ENCODE assay signal across 8 mouse cellular contexts in the genomic region with DNA sequence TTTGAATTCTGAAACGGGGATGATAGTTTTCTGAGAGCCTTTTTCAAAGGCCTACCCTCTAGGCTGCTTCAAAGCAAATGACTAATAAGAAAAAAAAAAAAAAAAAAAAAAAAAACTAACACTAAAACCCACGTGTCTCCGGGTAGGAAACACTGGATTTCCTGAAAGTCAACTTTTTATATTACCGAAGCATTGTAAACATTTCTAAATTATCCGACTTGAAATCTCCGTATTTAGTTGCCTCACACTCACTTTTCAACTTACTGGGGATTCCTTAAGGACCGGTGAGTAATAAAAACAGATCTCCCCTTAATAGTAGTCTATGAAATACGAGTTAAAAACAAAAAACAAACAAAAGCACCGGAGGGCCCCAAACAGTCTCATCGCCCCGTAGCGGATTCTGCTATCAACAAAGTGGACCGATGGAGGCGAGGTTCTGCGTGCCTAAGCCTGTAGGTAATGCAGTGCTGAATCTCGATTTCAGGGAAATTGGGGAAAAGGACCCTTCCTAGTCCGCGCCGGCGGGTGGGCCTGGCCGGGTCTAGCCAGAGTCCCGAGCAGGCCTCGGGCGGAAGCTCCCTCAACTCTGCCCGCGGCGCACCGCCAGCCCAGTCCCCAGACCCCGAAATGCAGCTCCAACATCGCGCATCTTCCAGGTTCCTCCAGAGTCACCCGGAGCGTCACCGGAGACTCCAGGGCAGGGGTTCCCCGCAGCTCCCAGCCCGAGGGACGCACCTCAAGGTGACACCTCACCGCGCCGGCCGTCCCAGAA. TPM values are rescaled to one million over a fixed set of nuclear protein-coding genes. Genes with fewer than 3 reads are reported as not detected.
DNase-seq lines count a peak whose midpoint lies in the region; ATAC-seq and TF ChIP-seq lines count a peak whose summit lies in the region.

No protein-coding gene starts in this region.

- WGBS in heart, embryonic 11.5 days (ENCODE audit: insufficient replicate concordance) = under 1% methylated on average over 40 of the region's 41 CpGs
- under 1% methylated on average over 41 of the region's 41 CpGs for WGBS in embryonic facial prominence, embryonic 10.5 days
- WGBS in liver, embryonic 12.5 days (ENCODE audit: insufficient replicate concordance) = under 1% methylated on average over 41 of the region's 41 CpGs

- peak overlapping the region; percentile 98 for H3K27ac ChIP-seq in heart, embryonic 11.5 days (ENCODE audit: low read depth, low read length)
- H3K27ac ChIP-seq in ES-Bruce4 (ENCODE audit: insufficient read depth, low read length) = peak overlapping the region; percentile 72
- H3K27ac ChIP-seq in embryonic facial prominence, embryonic 10.5 days (replicated peaks) = peak overlapping the region; percentile 96
- H3K27ac ChIP-seq in liver, embryonic 12.5 days = peak overlapping the region; percentile 95

- peak overlapping the region; percentile 90 for H3K4me2 ChIP-seq in heart, embryonic 11.5 days
- H3K4me2 ChIP-seq in liver, embryonic 12.5 days = peak overlapping the region; percentile 90
- H3K4me2 ChIP-seq in myocyte (ENCODE audit: low read depth) = peak overlapping the region; percentile 72

- peaks cover 7% of the 10 kb centered on the region for H3K4me1 ChIP-seq in heart, embryonic 11.5 days (ENCODE audit: control insufficient read depth, insufficient read depth, low read length)
- H3K4me1 ChIP-seq in ES-Bruce4 (ENCODE audit: control insufficient read depth, insufficient read depth, low read length) = no peaks in the 10 kb centered on the region
- peaks cover 31% of the 10 kb centered on the region for H3K4me1 ChIP-seq in embryonic facial prominence, embryonic 10.5 days
- peaks cover 34% of the 10 kb centered on the region for H3K4me1 ChIP-seq in liver, embryonic 12.5 days

- H3K9me3 ChIP-seq in heart, embryonic 11.5 days (replicated peaks; ENCODE audit: control insufficient read depth, low read length) = no peaks in the 10 kb centered on the region
- 0 out of 2 replicates have a peak, but pooled peaks cover 2% of the 10 kb centered on the region for H3K9me3 ChIP-seq in ES-Bruce4 (replicated peaks; ENCODE audit: control insufficient read depth, insufficient read depth, low read length, poor library complexity, severe bottlenecking)
- no peaks in the 10 kb centered on the region for H3K9me3 ChIP-seq in embryonic facial prominence, embryonic 10.5 days
- no peaks in the 10 kb centered on the region for H3K9me3 ChIP-seq in liver, embryonic 12.5 days (replicated peaks)

- H3K27me3 ChIP-seq in heart, embryonic 11.5 days (ENCODE audit: control insufficient read depth, insufficient read depth, low read length) = no peaks in the 10 kb centered on the region
- H3K27me3 ChIP-seq in ES-Bruce4 (ENCODE audit: control insufficient read depth, insufficient read depth, low read length, poor library complexity, severe bottlenecking) = no peaks in the 10 kb centered on the region
- H3K27me3 ChIP-seq in embryonic facial prominence, embryonic 10.5 days (replicated peaks; ENCODE audit: low read depth, poor library complexity, severe bottlenecking) = no peaks in the 10 kb centered on the region
- H3K27me3 ChIP-seq in liver, embryonic 12.5 days (replicated peaks) = 0 out of 2 replicates have a peak, but pooled peaks cover 5% of the 10 kb centered on the region
- no peaks in the 10 kb centered on the region for H3K27me3 ChIP-seq in myocyte (ENCODE audit: control insufficient read depth, insufficient read depth, insufficient read length)

- peak; percentile 33 for ATAC-seq in heart, embryonic 11.5 days (replicated peaks; ENCODE audit: insufficient number of reproducible peaks, low FRiP score, low TSS enrichment)
- ATAC-seq in liver, embryonic 12.5 days = no peak

- H3K79me2 ChIP-seq in myocyte (ENCODE audit: control insufficient read depth, insufficient read depth) = peaks cover 54% of the 10 kb centered on the region

- peak overlapping the region; percentile 95 for H3K9ac ChIP-seq in heart, embryonic 11.5 days (ENCODE audit: low read depth, low read length)
- H3K9ac ChIP-seq in ES-Bruce4 (ENCODE audit: low read depth, poor library complexity, severe bottlenecking) = peak overlapping the region; percentile 82
- H3K9ac ChIP-seq in liver, embryonic 12.5 days = peak overlapping the region; percentile 95

- TF ChIP-seq POLR2A in ES-Bruce4 (IDR thresholded peaks at IDR 0.05; ENCODE audit: insufficient read depth, low read length) = no peak
- no peak for TF ChIP-seq POLR2A in myocyte (IDR thresholded peaks at IDR 0.05; ENCODE audit: insufficient read length, low read depth)

- TF ChIP-seq CTCF in ES-Bruce4 (IDR thresholded peaks at IDR 0.05; ENCODE audit: low read depth, low read length) = no peak

- no peak for DNase-seq in heart, adult 11 months
- DNase-seq in embryonic facial prominence, embryonic 10.5 days (ENCODE audit: low spot score) = peak; percentile 80
- DNase-seq in heart, postnatal 4 days = peak; percentile 65
- DNase-seq in adrenal gland, adult 2 months = no peak

- H3K36me3 ChIP-seq in heart, embryonic 11.5 days (ENCODE audit: control insufficient read depth, insufficient read depth, low read length) = no peaks in the 10 kb centered on the region; the same call in 1 of the 2 replicates
- H3K36me3 ChIP-seq in ES-Bruce4 (ENCODE audit: control insufficient read depth, insufficient read depth, low read length, poor library complexity, severe bottlenecking) (peaks cover 4% of the 10 kb centered on the region; the same call in 1 of the 2 replicates), myocyte (ENCODE audit: control insufficient read depth, insufficient read depth) (no peaks in the 10 kb centered on the region)
- peaks cover 2% of the 10 kb centered on the region; the same call in 1 of the 2 replicates for H3K36me3 ChIP-seq in embryonic facial prominence, embryonic 10.5 days (replicated peaks)
- H3K36me3 ChIP-seq in liver, embryonic 12.5 days = no peaks in the 10 kb centered on the region; the same call in 1 of the 2 replicates

- TF ChIP-seq EP300 in ES-Bruce4 (IDR thresholded peaks at IDR 0.05; ENCODE audit: insufficient read depth, low read depth, low read length) = no peak

- H3K4me3 ChIP-seq in heart, embryonic 11.5 days (ENCODE audit: low read depth, low read length) = peak overlapping the region; percentile 93
- H3K4me3 ChIP-seq in ES-Bruce4 (ENCODE audit: low read depth, low read length) = peak overlapping the region; percentile 86
- peak overlapping the region; percentile 71 for H3K4me3 ChIP-seq in embryonic facial prominence, embryonic 10.5 days
- H3K4me3 ChIP-seq in liver, embryonic 12.5 days = peak overlapping the region; percentile 93
- H3K4me3 ChIP-seq in myocyte = peak overlapping the region; percentile 79

- H3ac ChIP-seq in myocyte (ENCODE audit: control insufficient read depth, insufficient read length) = peak overlapping the region; percentile 50

TF ChIP-seq in myocyte, 11 proteins besides CTCF, POLR2A, EP300 and RAD21:
- TF ChIP-seq USF1 (IDR thresholded peaks at IDR 0.05; ENCODE audit: low read depth) = peak; percentile 1
- TF ChIP-seq TCF3 (IDR thresholded peaks at IDR 0.05; ENCODE audit: insufficient read length, low read depth) = no peak

RNA-seq across cellular contexts. Expression of gene Adss, which starts 0.7 kb away (rescaled TPM):
- 36.1 and 36.4 TPM in 2 replicates for polyA plus RNA-seq in heart, embryonic 11.5 days (2014; fragmentation: Nextera tagmentation; extraction: Ambion mirVana)
- polyA plus RNA-seq in ES-Bruce4 (2011; ENCODE audit: insufficient read depth, insufficient read length, low read depth, missing spikeins) = 157 and 166 TPM in 2 replicates
- polyA plus RNA-seq in embryonic facial prominence, embryonic 10.5 days (2016; fragmentation: Nextera tagmentation; extraction: Ambion mirVana) = 60.7 and 63.9 TPM in 2 replicates
- total RNA-seq in heart, postnatal 4 days (2021) = 10 to 100 TPM; 24.7 to 24.9 TPM
- 23.7 and 25.4 TPM in 2 replicates for polyA plus RNA-seq in liver, embryonic 12.5 days (2016; fragmentation: Nextera tagmentation; extraction: Ambion mirVana)
- 24.4 TPM for polyA plus RNA-seq in myocyte (2012; fragmentation: generic; extraction: Trizol)
- 10 to 100 TPM; 58.7 to 65.6 TPM for total RNA-seq in adrenal gland, adult 2 months (2021)
- polyA plus RNA-seq in adrenal gland, adult 2 months (2012; rRNA removed) = 20.0 and 22.8 TPM in 2 replicates

Comparison
In these comparisons a context has a peak if more than half of its experiments do, and no peak if none do; other contexts are left out.
1. DNase-seq: peak in embryonic facial prominence, embryonic 10.5 days (single experiment) and heart, postnatal 4 days (single experiment); none in heart, adult 11 months (single experiment) and adrenal gland, adult 2 months (single experiment).
2. Peak in every context shown above with its lines, with median percentiles within 50 percentile points of each other: H3K27ac ChIP-seq, H3K4me2 ChIP-seq, H3K4me3 ChIP-seq and H3K9ac ChIP-seq.